Mouse (Mus musculus) small intestine, adult 2 months (tissue): ENCODE measurements around the gene Nol3. TPM values are rescaled to one million over a fixed set of nuclear protein-coding genes. Genes with fewer than 3 reads are reported as not detected.

Experiments
- H3K27ac ChIP-seq: fragments of 200-500 bp; 2 replicates; pipeline ENCODE4 v1.5.1; 2012; ENCODE audit warnings: low read depth, low read length, control low read depth, inconsistent platforms; ENCODE audit not compliant: insufficient read depth
- H3K27me3 ChIP-seq: fragments of 200-500 bp; 2 replicates; pipeline ENCODE4 v1.6.1; 2012; ENCODE audit warnings: mild to moderate bottlenecking, moderate library complexity, low read length, inconsistent platforms; ENCODE audit not compliant: control insufficient read depth, insufficient read depth
- H3K36me3 ChIP-seq: fragments of 200-500 bp; 2 replicates; pipeline ENCODE4 v1.6.1; 2012; ENCODE audit warnings: mild to moderate bottlenecking, low read length, control low read depth, inconsistent platforms; ENCODE audit not compliant: control insufficient read depth, insufficient read depth
- H3K4me1 ChIP-seq: fragments of 200-500 bp; 2 replicates; pipeline ENCODE4 v1.6.1; 2012; ENCODE audit warnings: low read length, inconsistent platforms, mixed read lengths; ENCODE audit not compliant: control insufficient read depth, insufficient read depth, insufficient read length
- H3K4me3 ChIP-seq: fragments of 200-500 bp; 2 replicates; pipeline ENCODE4 v1.5.1; 2012; ENCODE audit warnings: low read depth, mild to moderate bottlenecking, control low read depth, inconsistent platforms, low read length, moderate library complexity
- CTCF ChIP-seq: fragments of 200-500 bp; IDR thresholded peaks from 2 replicates; pipeline ENCODE4 v1.5.1; 2012; ENCODE audit warnings: low read depth, mild to moderate bottlenecking, control low read depth, inconsistent platforms, low read length, moderate library complexity, mixed read lengths; ENCODE audit not compliant: insufficient replicate concordance, insufficient read length; ENCODE audit errors: extremely low read depth
- POLR2A ChIP-seq: fragments of 200-500 bp; IDR thresholded peaks from 2 replicates; pipeline ENCODE4 v1.6.1; 2012; ENCODE audit warnings: low read depth, mild to moderate bottlenecking, control low read depth, inconsistent platforms, low read length, moderate library complexity
- WGBS: fragments of 180-500 bp; shearing (Covaris S2); methylation state at CpG from one replicate; pipeline ENCODE4 v1.1.7; 2018; 5-methylcytosine and 5-hydroxymethylcytosine counted together
- polyA plus RNA-seq: library from polyadenylated mRNA; depleted of rRNA; stranded (reverse); fragments of >200 nt; gene quantifications from 2 replicates; pipeline ENCODE4 v1.2.3, GENCODE M21; 2012

Gene Nol3
- polyA plus RNA-seq, 1 experiment, result 0.52 TPM

DNA sequence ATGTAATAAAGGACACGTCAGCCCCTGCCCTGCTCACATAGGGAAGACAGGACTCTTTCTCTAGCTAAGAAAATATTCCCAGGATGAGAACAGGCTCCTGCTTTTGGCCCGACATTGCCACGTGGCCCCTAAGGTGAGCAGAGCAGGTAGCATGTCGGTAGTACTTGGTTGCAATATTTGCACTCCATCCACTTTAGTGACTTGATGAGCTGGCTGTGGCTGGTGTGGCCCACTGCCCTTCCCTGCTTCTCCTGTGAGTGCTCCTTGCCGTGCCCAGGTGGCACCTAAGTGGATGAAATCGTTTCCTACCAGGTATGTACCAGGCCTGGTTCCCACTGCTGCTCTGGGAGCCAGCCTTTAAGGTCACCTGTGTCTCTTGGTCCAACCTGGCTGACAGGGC lies 24.0 kb upstream of the Nol3 start:
- Histone ChIP-seq H3K36me3 (peaks cover 39% of the 10 kb centered on the region), H3K4me1 (peaks cover 11% of the 10 kb centered on the region), H3K27me3 (no peaks in the 10 kb centered on the region), H3K27ac (no peak overlapping the region), H3K4me3 (no peak overlapping the region)
- TF ChIP-seq POLR2A (no peak), CTCF (no peak)
- 92% methylated on average over 6 of the region's 6 CpGs for WGBS

DNA sequence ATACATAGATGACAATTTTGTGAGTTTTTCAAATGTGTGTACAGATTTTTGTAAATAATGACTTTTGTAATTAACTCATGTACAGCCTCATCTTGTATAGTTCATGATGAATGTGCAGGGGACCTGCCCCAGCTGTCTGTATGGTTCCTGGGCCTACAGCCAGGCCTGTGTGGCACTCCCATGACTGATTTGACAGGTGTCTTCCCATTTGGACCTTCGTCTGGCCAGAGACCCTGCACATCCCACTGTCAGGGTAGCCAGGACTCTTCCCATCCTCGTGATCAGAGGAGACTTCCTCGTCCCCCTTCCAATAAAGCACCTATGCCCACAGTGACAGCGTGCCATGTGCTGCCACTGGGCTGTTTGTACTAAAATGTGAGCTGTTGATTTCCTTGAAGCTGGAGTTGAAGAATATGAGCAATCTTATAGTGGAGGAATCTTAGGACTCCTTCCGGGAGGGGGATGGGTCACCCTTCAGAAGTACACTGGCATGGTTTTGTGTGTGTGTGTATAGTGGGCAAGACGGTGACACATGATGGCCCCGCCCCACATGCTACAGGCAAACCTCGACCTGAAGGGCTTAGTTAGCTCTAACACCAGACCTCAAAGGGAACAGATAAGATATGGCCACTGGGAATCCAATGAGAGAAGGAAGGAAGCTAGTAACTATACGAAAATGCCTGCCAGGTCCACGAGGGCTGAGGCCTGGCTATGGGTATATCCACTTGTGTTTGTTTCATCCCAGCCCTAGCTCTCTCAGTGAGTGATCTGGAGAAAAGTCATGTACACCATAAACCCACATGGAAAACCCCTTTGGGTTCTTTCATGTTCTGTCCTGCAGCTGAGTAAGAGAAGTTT lies 23.0 kb upstream of the Nol3 start:
- 72% methylated on average over 10 of the region's 10 CpGs for WGBS
- Histone ChIP-seq H3K27ac (no peak overlapping the region), H3K4me1 (peaks cover 11% of the 10 kb centered on the region), H3K36me3 (peaks cover 32% of the 10 kb centered on the region), H3K27me3 (no peaks in the 10 kb centered on the region), H3K4me3 (no peak overlapping the region)
- TF ChIP-seq CTCF (no peak), POLR2A (no peak)

DNA sequence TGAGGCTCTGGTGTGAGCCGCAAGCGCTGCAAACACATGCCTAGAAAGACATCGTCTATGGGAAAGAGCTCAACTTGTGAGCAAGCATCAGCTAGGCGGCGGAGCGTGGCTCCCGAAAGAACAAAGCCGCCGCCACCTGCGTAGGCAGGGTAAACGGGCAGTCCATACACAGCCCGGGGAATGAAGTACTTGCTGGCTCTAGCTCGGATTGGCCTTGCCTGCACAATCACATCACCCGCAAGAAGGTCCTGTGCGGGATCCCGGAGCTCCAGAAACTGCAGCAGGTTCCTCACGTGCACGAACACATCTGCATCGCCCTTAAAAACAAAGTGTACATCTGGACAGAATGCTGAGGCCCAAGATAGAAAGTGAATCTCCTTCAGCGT lies 22.2 kb upstream of the Nol3 start:
- TF ChIP-seq POLR2A, result no peak
- no peak for TF ChIP-seq CTCF
- Histone ChIP-seq H3K4me3 (peak overlapping the region; percentile 1; the same call in 1 of the 2 replicates), H3K36me3 (peaks cover 30% of the 10 kb centered on the region), H3K27me3 (no peaks in the 10 kb centered on the region), H3K27ac (no peak overlapping the region), H3K4me1 (peaks cover 11% of the 10 kb centered on the region)
- 51% methylated on average over 20 of the region's 20 CpGs for WGBS

DNA sequence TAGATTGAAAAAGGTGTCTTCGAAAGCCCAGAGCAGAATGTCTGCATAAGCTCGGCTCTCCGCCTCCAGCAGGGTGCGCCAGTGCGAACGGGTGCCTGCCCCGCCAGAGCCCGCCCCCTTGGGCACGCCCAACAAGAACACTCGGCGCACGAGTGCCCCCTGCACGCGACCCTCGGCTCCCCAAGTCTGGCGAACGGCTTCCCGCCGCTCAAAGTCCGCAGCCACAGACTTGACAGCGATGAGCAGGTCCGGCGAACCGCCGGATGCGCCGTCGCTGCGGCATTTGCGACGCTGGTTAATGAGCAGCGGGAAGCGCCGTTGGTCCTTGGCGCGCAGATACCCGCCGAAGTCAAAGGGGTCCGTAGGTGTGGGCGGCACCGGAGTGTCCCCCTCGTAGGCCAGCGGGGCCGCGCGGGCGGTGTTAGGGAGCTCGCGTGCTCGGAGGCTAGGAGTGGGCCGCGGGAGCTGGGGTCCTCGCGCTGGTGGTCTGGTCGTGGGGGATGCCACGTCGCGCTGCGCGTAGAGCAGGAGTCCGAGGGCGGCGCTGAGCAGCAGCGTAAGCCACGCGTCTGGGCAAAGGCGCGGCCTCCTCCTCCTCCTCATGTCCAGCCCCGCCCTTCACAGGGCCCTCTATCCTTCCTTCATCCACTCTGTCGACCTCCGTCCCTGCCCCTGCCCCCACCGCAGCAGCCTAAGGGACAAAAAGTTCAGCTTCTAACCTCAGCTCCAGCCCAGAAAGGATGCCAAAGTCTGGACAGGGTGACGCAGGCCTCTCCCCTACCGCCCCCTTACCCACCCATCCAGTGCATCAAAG lies 21.6 kb upstream of the Nol3 start:
- TF ChIP-seq POLR2A (no peak), CTCF (peak; percentile 84)
- Histone ChIP-seq H3K36me3 (peaks cover 31% of the 10 kb centered on the region), H3K4me1 (peaks cover 15% of the 10 kb centered on the region), H3K27me3 (no peaks in the 10 kb centered on the region), H3K27ac (peak overlapping the region; percentile 40; the same call in 1 of the 2 replicates), H3K4me3 (peak overlapping the region; percentile 75)
- WGBS, result under 1% methylated on average over 74 of the region's 74 CpGs

DNA sequence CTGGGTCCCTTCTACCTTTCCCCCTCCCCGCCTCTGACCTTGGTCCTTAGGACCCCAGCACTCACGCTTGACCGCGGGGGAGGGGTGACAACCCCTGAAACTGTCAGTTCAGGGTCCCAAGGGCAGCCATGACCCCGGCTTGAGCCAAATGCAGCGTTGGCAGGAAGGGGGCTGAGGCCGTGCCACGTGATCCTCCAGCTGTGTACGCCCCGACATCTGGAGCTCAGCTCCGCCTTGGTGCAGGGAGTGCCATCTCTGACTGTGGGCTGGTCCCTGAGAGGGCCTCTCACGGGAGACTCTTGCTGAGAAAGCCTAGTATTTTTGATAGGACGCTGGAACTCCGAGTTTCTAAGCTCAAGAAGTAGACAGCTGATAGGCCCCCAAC lies 21.0 kb upstream of the Nol3 start, which contains the start of gene B3gnt9:
Gene B3gnt9 (minus strand): TSS at position 188 of the 385 bp plus-strand sequence.
- peak within 1 kb of the TSS; percentile 40; the same call in 1 of the 2 replicates for H3K27ac ChIP-seq
- H3K36me3 ChIP-seq, result peaks cover 30% of the 10 kb centered on the region
- 2% methylated on average over 14 of the region's 14 CpGs for WGBS
- peak within 1 kb of the TSS; percentile 75 for H3K4me3 ChIP-seq
- no peaks in the 10 kb centered on the region for H3K27me3 ChIP-seq
- TF ChIP-seq POLR2A, result no peak
- TF ChIP-seq CTCF, result no peak
- peaks cover 21% of the 10 kb centered on the region for H3K4me1 ChIP-seq

DNA sequence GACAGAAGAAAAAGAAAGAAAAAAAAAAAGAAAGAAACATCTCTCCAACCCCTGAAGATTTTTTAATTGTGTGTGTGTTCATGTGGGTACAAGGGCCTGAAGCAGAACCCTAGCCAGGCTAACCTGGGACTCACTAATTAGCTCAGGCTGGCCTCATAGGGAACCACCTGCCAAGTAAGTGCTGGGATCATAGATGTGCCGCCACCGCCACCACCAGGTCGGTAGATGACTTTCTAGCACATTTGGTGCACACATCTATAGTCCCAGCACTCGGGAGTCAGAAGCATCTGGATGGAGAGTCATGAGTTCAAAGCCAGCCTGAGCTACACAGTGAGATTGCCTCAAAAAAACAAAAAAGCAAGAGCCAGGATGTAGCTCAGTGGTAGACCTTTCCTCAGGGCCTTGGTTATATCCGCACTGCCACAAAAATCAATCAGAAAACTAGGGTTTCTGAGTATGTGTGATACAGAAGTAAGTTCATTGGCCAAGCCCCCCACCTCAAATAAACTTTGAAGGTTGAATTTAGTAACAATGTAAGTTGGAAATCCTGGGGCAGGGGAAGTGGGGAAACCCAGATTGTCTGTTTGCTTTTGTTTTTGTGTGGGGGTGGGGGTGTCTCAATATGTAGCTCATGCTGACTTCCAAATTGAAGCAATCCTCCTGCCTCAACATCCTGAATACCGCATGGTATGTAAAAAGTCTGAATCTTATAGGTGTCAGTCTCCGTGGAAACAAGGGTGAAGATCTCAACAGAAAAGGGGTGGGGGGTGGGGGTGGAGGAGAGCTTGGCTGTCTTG lies 18.4 kb upstream of the Nol3 start:
- TF ChIP-seq CTCF (no peak), POLR2A (no peak)
- H3K4me1 ChIP-seq, result peaks cover 38% of the 10 kb centered on the region
- WGBS, result 87% methylated on average over 7 of the region's 7 CpGs
- H3K27me3 ChIP-seq, result no peaks in the 10 kb centered on the region
- peaks cover 13% of the 10 kb centered on the region for H3K36me3 ChIP-seq
- H3K4me3 ChIP-seq, result no peak overlapping the region
- H3K27ac ChIP-seq, result no peak overlapping the region
